Comparison of ENCODE assay signal across 11 mouse cellular contexts in genomic region chr2:109743208-109743960, GRCm38 (mm10).
DNase-seq lines count a peak whose midpoint lies in the region; ATAC-seq lines count a peak whose summit lies in the region.
"Had no signal": no experiment of that assay in that cellular context is flagged by ENCODE, and none has a peak within 500 bp of the region (broad histone marks: within the 10 kb centered on the region; RNA-seq: fewer than 3 reads in every experiment).

No protein-coding gene starts in this region.

- no peaks in the 10 kb centered on the region for H3K9me3 ChIP-seq in forebrain, embryonic 11.5 days (ENCODE audit: control insufficient read depth, low read length)
- no peaks in the 10 kb centered on the region for H3K9me3 ChIP-seq in hindbrain, embryonic 16.5 days (ENCODE audit: control insufficient read depth, low read length)
- H3K9me3 ChIP-seq in midbrain, embryonic 15.5 days, result no peaks in the 10 kb centered on the region
- H3K9me3 ChIP-seq: embryonic facial prominence, embryonic 15.5 days had no signal

- H3K4me3 ChIP-seq in forebrain, embryonic 11.5 days (ENCODE audit: low read depth, low read length), result no peak overlapping the region
- no peak overlapping the region for H3K4me3 ChIP-seq in hindbrain, embryonic 16.5 days (ENCODE audit: low read length)
- no peak overlapping the region for H3K4me3 ChIP-seq in midbrain, embryonic 15.5 days
- H3K4me3 ChIP-seq: embryonic facial prominence, embryonic 15.5 days had no signal

- 47% methylated on average over 3 of the region's 3 CpGs for WGBS in forebrain, embryonic 11.5 days
- WGBS in hindbrain, embryonic 16.5 days, result 31% methylated on average over 3 of the region's 3 CpGs
- WGBS in midbrain, embryonic 15.5 days, result 51% methylated on average over 3 of the region's 3 CpGs

- no peaks in the 10 kb centered on the region for H3K36me3 ChIP-seq in forebrain, embryonic 11.5 days (ENCODE audit: control insufficient read depth, insufficient read depth, low read length)
- H3K36me3 ChIP-seq in hindbrain, embryonic 16.5 days (ENCODE audit: control insufficient read depth, insufficient read depth, low read length), result no peaks in the 10 kb centered on the region
- no peaks in the 10 kb centered on the region for H3K36me3 ChIP-seq in midbrain, embryonic 15.5 days (replicated peaks)
- H3K36me3 ChIP-seq: embryonic facial prominence, embryonic 15.5 days had no signal

- no peaks in the 10 kb centered on the region for H3K27me3 ChIP-seq in forebrain, embryonic 11.5 days (ENCODE audit: control insufficient read depth, insufficient read depth, low read length)
- no peaks in the 10 kb centered on the region for H3K27me3 ChIP-seq in hindbrain, embryonic 16.5 days (replicated peaks; ENCODE audit: control insufficient read depth, insufficient read depth, low read length)
- H3K27me3 ChIP-seq in midbrain, embryonic 15.5 days (replicated peaks), result no peaks in the 10 kb centered on the region
- H3K27me3 ChIP-seq: embryonic facial prominence, embryonic 15.5 days had no signal

- no peak overlapping the region for H3K27ac ChIP-seq in forebrain, embryonic 11.5 days (ENCODE audit: low read depth, low read length)
- no peak overlapping the region for H3K27ac ChIP-seq in hindbrain, embryonic 16.5 days (ENCODE audit: low read depth, low read length)
- H3K27ac ChIP-seq in midbrain, embryonic 15.5 days, result no peak overlapping the region
- H3K27ac ChIP-seq: embryonic facial prominence, embryonic 15.5 days had no signal

- H3K9ac ChIP-seq in forebrain, embryonic 11.5 days (ENCODE audit: low read length), result no peak overlapping the region
- H3K9ac ChIP-seq in hindbrain, embryonic 16.5 days (ENCODE audit: low read depth, low read length), result no peak overlapping the region
- no peak overlapping the region for H3K9ac ChIP-seq in midbrain, embryonic 15.5 days
- H3K9ac ChIP-seq: embryonic facial prominence, embryonic 15.5 days had no signal

- H3K4me1 ChIP-seq in forebrain, embryonic 11.5 days (replicated peaks; ENCODE audit: control insufficient read depth, insufficient read depth, low read length), result no peaks in the 10 kb centered on the region
- peaks cover 2% of the 10 kb centered on the region; the same call in 1 of the 2 replicates for H3K4me1 ChIP-seq in hindbrain, embryonic 16.5 days (ENCODE audit: control insufficient read depth, insufficient read depth, low read depth, low read length)
- H3K4me1 ChIP-seq in midbrain, embryonic 15.5 days, result no peaks in the 10 kb centered on the region
- H3K4me1 ChIP-seq: embryonic facial prominence, embryonic 15.5 days had no signal

- H3K4me2 ChIP-seq in forebrain, embryonic 11.5 days (ENCODE audit: low read depth, low read length, severe bottlenecking), result no peak overlapping the region
- no peak overlapping the region for H3K4me2 ChIP-seq in hindbrain, embryonic 16.5 days (ENCODE audit: low read length)
- no peak overlapping the region for H3K4me2 ChIP-seq in midbrain, embryonic 15.5 days
- H3K4me2 ChIP-seq: embryonic facial prominence, embryonic 15.5 days; liver, embryonic 11.5 days had no signal

- intact Hi-C loops in gastrocnemius, postnatal 36 days (cut with DNase I), result no loop called here

- ATAC-seq in forebrain, embryonic 11.5 days (replicated peaks; ENCODE audit: low FRiP score), result peak; percentile 74
- peak; percentile 83 for ATAC-seq in hindbrain, embryonic 16.5 days
- peak; percentile 74 for ATAC-seq in midbrain, embryonic 15.5 days (replicated peaks)

- peak; percentile 13 for DNase-seq in ZHBTc4 (ENCODE audit: low read depth, low spot score)
- no peak for DNase-seq in forebrain, embryonic 11.5 days (ENCODE audit: low spot score)
- no peak for DNase-seq in heart, adult 8-10 months (ENCODE audit: low spot score)
- DNase-seq in gastrocnemius, postnatal 36 days, result no peak
- DNase-seq in natural killer cell, adult 2 months (ENCODE audit: low spot score in 2 of 2), result no peak
- DNase-seq: cerebellum, adult 11-12 months; kidney, postnatal 4 days had no signal
